Mouse (Mus musculus) liver, embryonic 16.5 days (tissue): ENCODE measurements around the gene Myo16. TPM values are rescaled to one million over a fixed set of nuclear protein-coding genes. Genes with fewer than 3 reads are reported as not detected.

Experiments used
- ATAC-seq: fragments of 200-750 bp; cut with Nextera tagmentation; 2 replicates; pipeline ENCODE4 v1.8.0; 2017; ENCODE audit warnings: low read depth, mild to moderate bottlenecking, moderate number of reproducible peaks, moderate library complexity
- H3K27ac ChIP-seq: fragments of 300-500 bp; sonication (generic); 2 replicates; pipeline ENCODE4 v1.5.1; 2014; ENCODE audit warnings: mild to moderate bottlenecking, low read length
- H3K27me3 ChIP-seq: fragments of 300-500 bp; sonication (generic); 2 replicates; pipeline ENCODE4 v1.6.1; 2014; ENCODE audit warnings: low read depth, low read length, mixed read lengths; ENCODE audit not compliant: control insufficient read depth, insufficient read depth
- H3K36me3 ChIP-seq: fragments of 300-500 bp; sonication (generic); 2 replicates; pipeline ENCODE4 v1.6.1; 2014; ENCODE audit warnings: mild to moderate bottlenecking; ENCODE audit not compliant: control insufficient read depth, insufficient read depth
- H3K4me1 ChIP-seq: fragments of 300-500 bp; sonication (generic); 2 replicates; pipeline ENCODE4 v1.6.1; 2014; ENCODE audit warnings: low read depth, low read length, mixed read lengths; ENCODE audit not compliant: control insufficient read depth
- H3K4me2 ChIP-seq: fragments of 300-500 bp; sonication (generic); 2 replicates; pipeline ENCODE4 v1.6.1; 2014; ENCODE audit warnings: low read depth, low read length, mixed read lengths
- H3K4me3 ChIP-seq: fragments of 300-500 bp; sonication (generic); 2 replicates; pipeline ENCODE4 v1.5.1; 2014; ENCODE audit warnings: low read depth, mild to moderate bottlenecking, low read length
- H3K9ac ChIP-seq: fragments of 300-500 bp; sonication (generic); 2 replicates; pipeline ENCODE4 v1.6.1; 2014; ENCODE audit warnings: low read depth, low read length
- H3K9me3 ChIP-seq: fragments of 300-500 bp; sonication (generic); replicated peaks from 2 replicates; pipeline ENCODE4 v1.6.1; 2016; ENCODE audit warnings: low read length; ENCODE audit not compliant: control insufficient read depth
- WGBS: fragments of 180-500 bp; shearing (Covaris S2); extraction: QIAGEN DNeasy Blood & Tissue Kit; methylation state at CpG from one replicate; pipeline ENCODE4 v1.1.7; 2014; ENCODE audit not compliant: insufficient replicate concordance; 5-methylcytosine and 5-hydroxymethylcytosine counted together
- polyA plus RNA-seq: library from polyadenylated mRNA; unstranded; fragments of >200 nt; fragmentation: Nextera tagmentation; extraction: Ambion mirVana; gene quantifications from 2 replicates; pipeline ENCODE4 v1.2.1, GENCODE M21; 2015

Gene Myo16
- polyA plus RNA-seq, 1 experiment from 2014 or later = 0.02 TPM

DNA sequence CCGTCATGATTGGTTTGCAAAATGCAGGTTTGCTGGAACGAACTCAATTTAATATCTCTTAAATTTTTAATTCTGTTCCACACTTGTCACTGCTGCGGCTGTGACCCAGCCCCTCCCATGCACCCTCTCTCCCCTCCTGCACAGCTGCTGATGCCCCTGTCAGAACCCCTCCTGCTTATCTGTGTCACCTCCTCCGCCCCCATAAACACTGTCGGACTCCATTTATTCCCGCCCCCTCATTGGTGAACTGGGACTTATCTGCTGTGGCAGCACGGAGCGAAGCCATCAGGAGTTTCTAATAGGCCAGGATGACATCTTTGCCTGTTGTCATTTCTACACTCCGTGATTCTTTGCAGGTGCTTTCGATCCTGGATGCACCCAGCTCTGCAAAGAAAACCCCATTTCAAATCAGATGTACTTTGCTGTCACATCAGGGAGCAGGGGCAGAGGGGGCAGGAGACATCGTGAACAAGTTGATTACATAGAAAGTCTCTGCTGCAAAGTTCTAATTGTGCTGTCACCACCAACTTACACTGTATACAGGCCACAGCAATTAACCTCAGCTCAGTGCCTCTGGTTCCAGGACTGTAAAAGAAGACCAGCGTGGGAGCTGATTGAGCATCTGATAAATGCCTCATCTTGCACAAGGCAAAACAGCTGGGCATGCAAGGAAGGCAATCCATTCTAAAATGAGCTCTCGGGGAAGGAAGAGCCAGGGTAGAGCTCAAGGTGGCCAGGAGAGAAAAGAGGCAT lies 210.1 kb downstream of the Myo16 start:
- Histone ChIP-seq H3K36me3 (no peaks in the 10 kb centered on the region), H3K4me1 (no peaks in the 10 kb centered on the region), H3K9ac (no peak overlapping the region), H3K4me3 (no peak overlapping the region), H3K27ac (no peak overlapping the region), H3K4me2 (no peak overlapping the region), H3K27me3 (no peaks in the 10 kb centered on the region), H3K9me3 (no peaks in the 10 kb centered on the region)
- no peak for ATAC-seq
- WGBS = 34% methylated on average over 13 of the region's 13 CpGs

DNA sequence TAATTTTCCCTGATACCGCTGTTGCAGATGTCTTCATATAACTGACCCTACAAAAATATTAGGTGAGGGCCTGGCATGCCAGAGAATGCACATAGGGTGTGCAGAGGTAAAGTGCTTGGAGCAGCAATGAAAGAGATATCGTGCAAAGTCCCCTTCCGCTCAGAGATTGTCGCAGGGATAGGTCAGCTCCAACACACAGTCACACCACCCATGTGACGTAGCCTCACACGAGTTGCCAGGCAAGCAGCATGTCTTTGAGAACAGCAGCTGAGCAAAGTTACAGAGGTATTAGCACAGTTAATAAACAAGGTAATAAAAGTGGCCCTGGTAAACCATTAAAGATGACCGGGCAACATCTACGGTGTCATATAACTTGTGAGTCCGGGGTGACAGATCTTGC lies 212.4 kb downstream of the Myo16 start:
- no peaks in the 10 kb centered on the region for H3K4me1 ChIP-seq
- 74% methylated on average over 9 of the region's 9 CpGs for WGBS
- H3K9me3 ChIP-seq = no peaks in the 10 kb centered on the region
- ATAC-seq = no peak
- no peak overlapping the region for H3K27ac ChIP-seq
- H3K4me3 ChIP-seq = no peak overlapping the region
- no peaks in the 10 kb centered on the region for H3K27me3 ChIP-seq
- no peak overlapping the region for H3K9ac ChIP-seq
- H3K36me3 ChIP-seq = no peaks in the 10 kb centered on the region
- H3K4me2 ChIP-seq = no peak overlapping the region

- no peak for ATAC-seq
- 45% methylated on average over 2 of the region's 2 CpGs for WGBS
- H3K9ac ChIP-seq = no peak overlapping the region
- H3K9me3 ChIP-seq = no peaks in the 10 kb centered on the region
- H3K4me1 ChIP-seq = no peaks in the 10 kb centered on the region
- no peak overlapping the region for H3K4me3 ChIP-seq
- no peaks in the 10 kb centered on the region for H3K27me3 ChIP-seq
- H3K36me3 ChIP-seq = no peaks in the 10 kb centered on the region
- no peak overlapping the region for H3K4me2 ChIP-seq
- H3K27ac ChIP-seq = no peak overlapping the region
Measured at GRCm38 (mm10) chr8:10372571-10372970, 218.9 kb downstream of the Myo16 start.

GRCm38 (mm10) chr8:10387143-10387542 lies 233.4 kb downstream of the Myo16 start:
- Histone ChIP-seq H3K9ac (no peak overlapping the region), H3K9me3 (no peaks in the 10 kb centered on the region), H3K36me3 (no peaks in the 10 kb centered on the region), H3K4me2 (no peak overlapping the region), H3K4me3 (no peak overlapping the region), H3K4me1 (no peaks in the 10 kb centered on the region), H3K27ac (no peak overlapping the region), H3K27me3 (no peaks in the 10 kb centered on the region)
- 43% methylated on average over 1 of the region's 1 CpGs for whole genome bisulfite sequencing
- no peak for ATAC-seq

GRCm38 (mm10) chr8:10391096-10391683 lies 237.5 kb downstream of the Myo16 start:
- H3K9ac ChIP-seq = no peak overlapping the region
- H3K4me1 ChIP-seq = no peaks in the 10 kb centered on the region
- no peak overlapping the region for H3K27ac ChIP-seq
- no peaks in the 10 kb centered on the region for H3K36me3 ChIP-seq
- no peaks in the 10 kb centered on the region for H3K9me3 ChIP-seq
- H3K27me3 ChIP-seq = no peaks in the 10 kb centered on the region
- ATAC-seq = no peak
- no peak overlapping the region for H3K4me2 ChIP-seq
- H3K4me3 ChIP-seq = no peak overlapping the region
- 63% methylated on average over 7 of the region's 7 CpGs for WGBS

DNA sequence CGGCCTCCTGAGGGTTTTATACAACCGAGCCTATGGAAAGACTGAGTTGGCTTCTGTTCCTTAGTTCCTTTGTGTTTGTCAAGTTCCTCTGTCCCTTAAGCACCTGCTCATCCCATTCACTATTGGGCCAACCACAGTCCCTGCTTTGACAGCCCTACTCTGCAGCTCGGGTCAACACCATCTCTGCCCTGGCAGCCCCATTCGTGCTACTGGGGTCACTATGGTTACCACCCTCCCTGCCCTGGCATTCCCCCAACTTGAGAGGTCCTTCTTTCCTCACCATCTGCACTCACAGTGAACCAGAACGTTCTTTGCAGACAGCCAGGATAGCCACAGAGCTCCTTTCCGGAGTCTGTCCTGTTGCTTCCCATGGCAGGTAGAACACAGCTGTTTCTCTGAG lies 238.2 kb downstream of the Myo16 start:
- no peak overlapping the region for H3K9ac ChIP-seq
- no peaks in the 10 kb centered on the region for H3K36me3 ChIP-seq
- H3K4me3 ChIP-seq = no peak overlapping the region
- H3K4me2 ChIP-seq = no peak overlapping the region
- H3K27ac ChIP-seq = no peak overlapping the region
- H3K9me3 ChIP-seq = no peaks in the 10 kb centered on the region
- no peaks in the 10 kb centered on the region for H3K4me1 ChIP-seq
- no peak for ATAC-seq
- H3K27me3 ChIP-seq = no peaks in the 10 kb centered on the region
- WGBS = 47% methylated on average over 6 of the region's 6 CpGs

DNA sequence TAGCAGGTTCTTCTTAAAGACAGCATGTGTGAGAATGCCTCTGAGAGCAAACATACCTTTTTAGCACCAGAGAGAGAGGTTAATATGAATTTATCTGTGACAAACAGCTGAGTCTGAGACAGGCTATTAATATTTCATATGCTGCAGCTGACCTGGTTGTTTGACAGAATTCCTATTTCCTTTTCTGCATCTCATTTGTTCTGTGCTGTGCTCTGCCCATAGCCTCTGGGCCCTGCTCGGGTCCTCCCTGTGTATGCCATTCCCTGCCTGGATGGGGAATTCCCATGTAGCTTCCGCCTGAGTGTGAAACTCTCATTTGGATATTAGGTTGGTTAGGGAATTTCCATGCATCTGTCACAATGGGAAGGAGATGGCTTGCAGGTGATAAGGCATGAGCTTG lies 240.8 kb downstream of the Myo16 start:
- Histone ChIP-seq H3K9ac (no peak overlapping the region), H3K4me2 (no peak overlapping the region), H3K36me3 (no peaks in the 10 kb centered on the region), H3K9me3 (no peaks in the 10 kb centered on the region), H3K27ac (no peak overlapping the region), H3K27me3 (no peaks in the 10 kb centered on the region), H3K4me3 (no peak overlapping the region), H3K4me1 (no peaks in the 10 kb centered on the region)
- 48% methylated on average over 2 of the region's 2 CpGs for WGBS
- no peak for ATAC-seq

- no peaks in the 10 kb centered on the region for H3K9me3 ChIP-seq
- 64% methylated on average over 7 of the region's 7 CpGs for WGBS
- no peak for ATAC-seq
- no peaks in the 10 kb centered on the region for H3K27me3 ChIP-seq
- no peak overlapping the region for H3K4me3 ChIP-seq
- H3K27ac ChIP-seq = no peak overlapping the region
- H3K36me3 ChIP-seq = no peaks in the 10 kb centered on the region
- H3K4me1 ChIP-seq = no peaks in the 10 kb centered on the region
- no peak overlapping the region for H3K9ac ChIP-seq
- no peak overlapping the region for H3K4me2 ChIP-seq
Measured at GRCm38 (mm10) chr8:10395146-10395545, 241.4 kb downstream of the Myo16 start.

- no peak overlapping the region for H3K27ac ChIP-seq
- H3K36me3 ChIP-seq = no peaks in the 10 kb centered on the region
- H3K4me3 ChIP-seq = no peak overlapping the region
- no peaks in the 10 kb centered on the region for H3K9me3 ChIP-seq
- ATAC-seq = no peak
- H3K4me1 ChIP-seq = no peaks in the 10 kb centered on the region
- H3K27me3 ChIP-seq = no peaks in the 10 kb centered on the region
- H3K4me2 ChIP-seq = no peak overlapping the region
- 10% methylated on average over 4 of the region's 4 CpGs for WGBS
- H3K9ac ChIP-seq = no peak overlapping the region
Measured at GRCm38 (mm10) chr8:10402606-10403005, 248.9 kb downstream of the Myo16 start.
